Mouse (Mus musculus) stomach, embryonic 16.5 days (tissue): ENCODE results near the gene Porcn. TPM values are rescaled to one million over a fixed set of nuclear protein-coding genes. Genes with fewer than 3 reads are reported as not detected.

Source experiments
- ATAC-seq: fragments of 200-750 bp; cut with Nextera tagmentation; 2 replicates; pipeline ENCODE4 v1.8.0; 2017; ENCODE audit warnings: moderate number of reproducible peaks, moderate TSS enrichment; ENCODE audit not compliant: insufficient read depth, low FRiP score
- H3K27ac ChIP-seq: fragments of 300-500 bp; sonication (generic); 2 replicates; pipeline ENCODE4 v1.5.1; 2014; ENCODE audit warnings: low read length
- H3K27me3 ChIP-seq: fragments of 300-500 bp; sonication (generic); 2 replicates; pipeline ENCODE4 v1.6.1; 2014; ENCODE audit warnings: low read length, control low read depth, mixed read lengths; ENCODE audit not compliant: control insufficient read depth, insufficient read depth
- H3K36me3 ChIP-seq: fragments of 300-500 bp; sonication (generic); 2 replicates; pipeline ENCODE4 v1.6.1; 2014; ENCODE audit warnings: low read length; ENCODE audit not compliant: control insufficient read depth, insufficient read depth
- H3K4me1 ChIP-seq: fragments of 300-500 bp; sonication (generic); 2 replicates; pipeline ENCODE4 v1.6.1; 2014; ENCODE audit warnings: low read length, control low read depth, mixed read lengths; ENCODE audit not compliant: control insufficient read depth, insufficient read depth
- H3K4me2 ChIP-seq: fragments of 300-500 bp; sonication (generic); 2 replicates; pipeline ENCODE4 v1.6.1; 2014; ENCODE audit warnings: low read depth, low read length, mixed read lengths
- H3K4me3 ChIP-seq: fragments of 300-500 bp; sonication (generic); replicated peaks from 2 replicates; pipeline ENCODE4 v1.5.1; 2014; ENCODE audit warnings: mild to moderate bottlenecking, low read length
- H3K9ac ChIP-seq: fragments of 300-500 bp; sonication (generic); 2 replicates; pipeline ENCODE4 v1.6.1; 2014; ENCODE audit warnings: low read length
- H3K9me3 ChIP-seq: fragments of 300-500 bp; sonication (generic); replicated peaks from 2 replicates; pipeline ENCODE4 v1.6.1; 2016; ENCODE audit warnings: low read length, control low read depth; ENCODE audit not compliant: control insufficient read depth
- WGBS: fragments of 180-500 bp; shearing (Covaris S2); extraction: QIAGEN DNeasy Blood & Tissue Kit; methylation state at CpG from one replicate; pipeline ENCODE4 v1.1.7; 2014; 5-methylcytosine and 5-hydroxymethylcytosine counted together
- polyA plus RNA-seq: library from polyadenylated mRNA; unstranded; fragments of >200 nt; fragmentation: Nextera tagmentation; extraction: Ambion mirVana; gene quantifications from 2 replicates; pipeline ENCODE4 v1.2.1, GENCODE M21; 2015

Porcn gene
- polyA plus RNA-seq, 1 experiment from 2014 or later: 13.8 TPM

- no peak for ATAC-seq
- Histone ChIP-seq H3K9me3 (no peaks in the 10 kb centered on the region), H3K4me3 (no peak overlapping the region), H3K27me3 (no peaks in the 10 kb centered on the region), H3K36me3 (no peaks in the 10 kb centered on the region), H3K9ac (no peak overlapping the region), H3K4me1 (no peaks in the 10 kb centered on the region), H3K27ac (no peak overlapping the region), H3K4me2 (no peak overlapping the region)
- WGBS: 78% methylated on average over 7 of the region's 7 CpGs
These were observed 5.3 kb upstream of the Porcn start for GRCm38 (mm10) chrX:8211490-8212207.

GRCm38 (mm10) chrX:8209720-8210119 lies 3.4 kb upstream of the Porcn start:
- no peak for ATAC-seq
- Histone ChIP-seq H3K9ac (no peak overlapping the region), H3K36me3 (no peaks in the 10 kb centered on the region), H3K4me2 (no peak overlapping the region), H3K27ac (no peak overlapping the region), H3K4me1 (no peaks in the 10 kb centered on the region), H3K9me3 (no peaks in the 10 kb centered on the region), H3K4me3 (no peak overlapping the region), H3K27me3 (no peaks in the 10 kb centered on the region)
- 57% methylated on average over 2 of the region's 2 CpGs for WGBS

- no peaks in the 10 kb centered on the region for H3K4me1 ChIP-seq
- peak overlapping the region; percentile 62 for H3K4me2 ChIP-seq
- no peak overlapping the region for H3K9ac ChIP-seq
- H3K27ac ChIP-seq: no peak overlapping the region; the same call in 1 of the 2 replicates
- no peak overlapping the region for H3K4me3 ChIP-seq
- ATAC-seq: 0 out of 2 replicates have a peak, but pooled peaks have one; percentile 5
- no peaks in the 10 kb centered on the region for H3K27me3 ChIP-seq
- H3K9me3 ChIP-seq: no peaks in the 10 kb centered on the region
- H3K36me3 ChIP-seq: no peaks in the 10 kb centered on the region
- 19% methylated on average over 4 of the region's 4 CpGs for WGBS
These were observed 899 bp upstream of the Porcn start for GRCm38 (mm10) chrX:8207224-8207623.

- H3K36me3 ChIP-seq: no peaks in the 10 kb centered on the region
- H3K27me3 ChIP-seq: no peaks in the 10 kb centered on the region
- no peaks in the 10 kb centered on the region for H3K4me1 ChIP-seq
- H3K4me2 ChIP-seq: peak overlapping the region; percentile 62
- H3K9me3 ChIP-seq: no peaks in the 10 kb centered on the region
- H3K9ac ChIP-seq: peak overlapping the region; percentile 13; the same call in 1 of the 2 replicates
- WGBS: 12% methylated on average over 11 of the region's 11 CpGs
- peak overlapping the region; percentile 4; the same call in 1 of the 2 replicates for H3K27ac ChIP-seq
- ATAC-seq: no peak
- peak overlapping the region; percentile 55 for H3K4me3 ChIP-seq
These were observed 421 bp upstream of the Porcn start for GRCm38 (mm10) chrX:8206694-8207197.

GRCm38 (mm10) chrX:8205551-8205950 lies 774 bp downstream of the Porcn start:
- Histone ChIP-seq H3K9me3 (no peaks in the 10 kb centered on the region), H3K27me3 (no peaks in the 10 kb centered on the region), H3K4me1 (no peaks in the 10 kb centered on the region), H3K4me3 (peak overlapping the region; percentile 55), H3K9ac (peak overlapping the region; percentile 72; the same call in 1 of the 2 replicates), H3K27ac (no peak overlapping the region), H3K36me3 (no peaks in the 10 kb centered on the region), H3K4me2 (peak overlapping the region; percentile 62)
- ATAC-seq: no peak
- WGBS: 36% methylated on average over 7 of the region's 7 CpGs

GRCm38 (mm10) chrX:8205088-8205487 lies 1.2 kb downstream of the Porcn start:
- Histone ChIP-seq H3K27me3 (no peaks in the 10 kb centered on the region), H3K27ac (no peak overlapping the region), H3K4me2 (no peak overlapping the region), H3K4me1 (no peaks in the 10 kb centered on the region), H3K9me3 (no peaks in the 10 kb centered on the region), H3K36me3 (no peaks in the 10 kb centered on the region), H3K4me3 (no peak overlapping the region), H3K9ac (no peak overlapping the region)
- 73% methylated on average over 4 of the region's 4 CpGs for WGBS
- no peak for ATAC-seq

- H3K27ac ChIP-seq: no peak overlapping the region
- no peaks in the 10 kb centered on the region for H3K36me3 ChIP-seq
- no peaks in the 10 kb centered on the region for H3K9me3 ChIP-seq
- H3K4me2 ChIP-seq: no peak overlapping the region
- no peak overlapping the region for H3K4me3 ChIP-seq
- WGBS: 80% methylated on average over 10 of the region's 10 CpGs
- no peak for ATAC-seq
- H3K4me1 ChIP-seq: no peaks in the 10 kb centered on the region
- H3K9ac ChIP-seq: no peak overlapping the region
- H3K27me3 ChIP-seq: no peaks in the 10 kb centered on the region
These were observed 2.2 kb downstream of the Porcn start for GRCm38 (mm10) chrX:8204076-8204475.

GRCm38 (mm10) chrX:8203105-8203504 lies 3.2 kb downstream of the Porcn start:
- Histone ChIP-seq H3K4me3 (no peak overlapping the region), H3K9ac (no peak overlapping the region), H3K27me3 (no peaks in the 10 kb centered on the region), H3K27ac (no peak overlapping the region), H3K36me3 (no peaks in the 10 kb centered on the region), H3K4me2 (no peak overlapping the region), H3K9me3 (no peaks in the 10 kb centered on the region), H3K4me1 (no peaks in the 10 kb centered on the region)
- WGBS: 87% methylated on average over 14 of the region's 14 CpGs
- ATAC-seq: no peak

- Histone ChIP-seq H3K4me1 (no peaks in the 10 kb centered on the region), H3K27me3 (no peaks in the 10 kb centered on the region), H3K9ac (peak within 1 kb of the TSS; percentile 74), H3K27ac (no peak within 1 kb of the TSS), H3K4me2 (peak within 1 kb of the TSS; percentile 64), H3K4me3 (peak within 1 kb of the TSS; percentile 63), H3K9me3 (no peaks in the 10 kb centered on the region), H3K36me3 (no peaks in the 10 kb centered on the region)
- no peak for ATAC-seq
- WGBS: 19% methylated on average over 10 of the region's 10 CpGs
These were observed 13.0 kb downstream of the Porcn start, which contains the start of gene Ebp for GRCm38 (mm10) chrX:8193419-8193723. TSS of gene Ebp (minus strand) at chrX:8193512.
